Mouse (Mus musculus) lung, postnatal 0 days (tissue): ENCODE results near the gene Ghrh.

Experiments used
- CTCF ChIP-seq: IDR thresholded peaks from 2 replicates; pipeline ENCODE4 v1.5.1; 2016; ENCODE audit warnings: antibody characterized with exemption, mild to moderate bottlenecking
- EP300 ChIP-seq: IDR thresholded peaks from 2 replicates; pipeline ENCODE4 v1.6.1; 2016; ENCODE audit warnings: antibody characterized with exemption, mild to moderate bottlenecking, control low read depth

DNA sequence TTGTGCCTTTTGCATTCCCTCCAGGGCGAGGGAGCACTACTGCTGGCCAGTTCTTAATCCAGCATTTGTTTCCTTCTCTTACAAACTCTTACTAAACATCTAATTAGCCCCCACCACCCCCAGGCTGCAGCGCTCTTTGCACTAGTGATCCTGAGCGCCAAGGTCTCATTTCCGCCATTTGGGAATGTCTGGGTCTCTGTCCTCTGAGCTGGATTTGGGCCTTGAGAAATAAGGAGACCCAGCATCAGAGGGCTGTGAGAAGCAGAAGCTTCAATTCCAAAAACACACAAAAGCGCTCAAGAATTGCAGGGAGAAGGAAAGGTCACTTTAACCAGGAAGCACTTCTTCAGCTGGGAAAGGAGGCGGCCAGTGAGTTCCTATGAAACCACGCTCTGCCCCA lies 7.8 kb downstream of the Ghrh start:
- TF ChIP-seq CTCF (no peak), EP300 (no peak)
